Mouse (Mus musculus) CH12.LX (cell line): Measurements from ENCODE around the gene Sema3d.

Experiments
- CHD1 ChIP-seq: IDR thresholded peaks from 2 replicates; pipeline ENCODE4 v1.6.1; 2012; ENCODE audit warnings: low read depth, low read length, improper control_type of control experiment, inconsistent platforms
- CTCF ChIP-seq, 2 experiments: IDR thresholded peaks in 1 of 2; conservative IDR thresholded peaks in 1 of 2; 2 replicates each; pipeline ENCODE4 v1.5.1; 2011 to 2012; ENCODE audit warnings: low read depth in 2 of 2, low read length in 2 of 2, improper control_type of control experiment in 1 of 2, inconsistent platforms in 1 of 2, mild to moderate bottlenecking in 1 of 2, moderate library complexity in 1 of 2
- E2F4 ChIP-seq: IDR thresholded peaks from 2 replicates; pipeline ENCODE4 v1.6.1; 2011; ENCODE audit warnings: low read depth, low read length, improper control_type of control experiment; ENCODE audit not compliant: insufficient replicate concordance
- NRF1 ChIP-seq: IDR thresholded peaks from 2 replicates; pipeline ENCODE4 v1.6.1; 2014; ENCODE audit warnings: low read depth, mild to moderate bottlenecking, inconsistent platforms, low read length, improper control_type of control experiment, moderate library complexity
- ZNF384 ChIP-seq: IDR thresholded peaks from 2 replicates; pipeline ENCODE4 v1.6.1; 2012; ENCODE audit warnings: low read depth, low read length, improper control_type of control experiment, inconsistent platforms

DNA sequence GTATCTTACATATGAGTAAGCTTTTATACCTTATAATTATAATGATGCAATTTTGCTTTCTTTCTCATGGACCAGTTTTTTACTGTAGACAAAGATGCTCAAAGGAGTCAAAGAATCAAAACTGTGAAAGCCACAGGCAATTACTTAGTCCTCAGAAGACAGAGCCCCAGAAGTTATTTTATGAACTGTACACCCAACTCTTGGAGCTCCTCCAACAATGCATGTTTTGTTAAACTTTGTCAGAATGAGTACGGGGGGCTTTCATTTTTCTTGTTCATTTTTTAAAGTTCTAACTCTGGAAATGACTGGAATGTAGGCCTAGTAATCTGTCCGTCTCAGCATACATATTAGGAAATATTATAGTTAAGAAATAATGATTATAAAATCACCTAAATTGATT is 16.1 kb downstream of the Sema3d start:
- TF ChIP-seq NRF1, result no peak
- TF ChIP-seq CTCF (conservative IDR thresholded peaks at IDR 0.05 in 1 of 2, IDR thresholded peaks at IDR 0.05 in 1 of 2; ENCODE audit: low read depth in 2 of 2, low read length in 2 of 2), result no peak
- no peak for TF ChIP-seq E2F4
- no peak for TF ChIP-seq ZNF384
- TF ChIP-seq CHD1, result no peak
